In genomic region chr10:81229735-81230437, GRCm38 (mm10) we compare ENCODE assay signal across 8 mouse cellular contexts. TPM values are rescaled to one million over a fixed set of nuclear protein-coding genes. Genes with fewer than 3 reads are reported as not detected.
A peak's percentile ranks its signal among the peaks of the same experiment; 100 is the strongest.
DNase-seq lines count a peak whose midpoint lies in the region; TF ChIP-seq lines count a peak whose summit lies in the region.

No protein-coding gene starts in this region.

- peak overlapping the region; percentile 92 for H3K27ac ChIP-seq in cerebellum, adult 2 months (ENCODE audit: insufficient read depth, low read length)
- H3K27ac ChIP-seq in thymus, adult 2 months (ENCODE audit: control insufficient read depth, insufficient read depth, low read length) = no peak overlapping the region
- no peak overlapping the region for H3K27ac ChIP-seq in limb, embryonic 10.5 days

- no peak for TF ChIP-seq POLR2A in cerebellum, adult 2 months (IDR thresholded peaks at IDR 0.05; ENCODE audit: borderline replicate concordance, insufficient read depth, low read length)
- TF ChIP-seq POLR2A in thymus, adult 2 months (IDR thresholded peaks at IDR 0.05; ENCODE audit: control insufficient read depth, extremely low read depth, insufficient read depth, low read length, poor library complexity) = no peak

- H3K4me1 ChIP-seq in cerebellum, adult 2 months (ENCODE audit: control insufficient read depth, insufficient read depth, low read length) = peaks cover 18% of the 10 kb centered on the region; the same call in 1 of the 2 replicates
- peaks cover 30% of the 10 kb centered on the region for H3K4me1 ChIP-seq in thymus, adult 2 months (replicated peaks; ENCODE audit: control insufficient read depth, insufficient read depth, low read length)
- peaks cover 29% of the 10 kb centered on the region for H3K4me1 ChIP-seq in limb, embryonic 10.5 days

- no peaks in the 10 kb centered on the region for H3K27me3 ChIP-seq in cerebellum, adult 2 months (ENCODE audit: control insufficient read depth, insufficient read depth, low read length)
- H3K27me3 ChIP-seq in thymus, adult 2 months (ENCODE audit: control insufficient read depth, insufficient read depth, low read length) = no peaks in the 10 kb centered on the region
- H3K27me3 ChIP-seq in limb, embryonic 10.5 days (ENCODE audit: low read depth, poor library complexity, severe bottlenecking) = peaks cover 56% of the 10 kb centered on the region

- H3K4me3 ChIP-seq in cerebellum, adult 2 months (replicated peaks; ENCODE audit: insufficient read depth, low read depth, low read length) = peak overlapping the region; percentile 79
- peak overlapping the region; percentile 22 for H3K4me3 ChIP-seq in thymus, adult 2 months (ENCODE audit: control insufficient read depth, insufficient read depth, low read length)
- H3K4me3 ChIP-seq in limb, embryonic 10.5 days = peak overlapping the region; percentile 17

- H3K36me3 ChIP-seq in thymus, adult 2 months (ENCODE audit: control insufficient read depth, insufficient read depth, low read length) = no peaks in the 10 kb centered on the region
- H3K36me3 ChIP-seq in limb, embryonic 10.5 days = no peaks in the 10 kb centered on the region

- DNase-seq in cerebellum, adult 2 months = peak; percentile 53 to 55
- DNase-seq in cerebellum, adult 11 months = no peak
- DNase-seq in thymus, adult 2 months = no peak
- no peak for DNase-seq in thymus, postnatal 10 days (ENCODE audit: low spot score in 2 of 2)
- no peak for DNase-seq in limb, embryonic 10.5 days (ENCODE audit: low spot score)
- peak; percentile 44 for DNase-seq in thymus, postnatal 4 days
- no peak for DNase-seq in natural killer cell, adult 2 months (ENCODE audit: low spot score in 2 of 2)
- no peak for DNase-seq in lung, adult 18-20 months

- no peak for TF ChIP-seq CTCF in cerebellum, adult 2 months (IDR thresholded peaks at IDR 0.05; ENCODE audit: borderline replicate concordance, insufficient read depth, low read depth, low read length)
- TF ChIP-seq CTCF in thymus, adult 2 months (IDR thresholded peaks at IDR 0.05; ENCODE audit: borderline replicate concordance, control insufficient read depth, extremely low read depth, insufficient read depth, low read length, poor library complexity) = no peak

- no peaks in the 10 kb centered on the region for H3K9me3 ChIP-seq in limb, embryonic 10.5 days (replicated peaks)

- 3% methylated on average over 20 of the region's 20 CpGs for WGBS in cerebellum, adult 2 months
- 13% methylated on average over 20 of the region's 20 CpGs for WGBS in thymus, adult 2 months
- WGBS in limb, embryonic 10.5 days = 9% methylated on average over 20 of the region's 20 CpGs

RNA-seq across cellular contexts. Expression of gene Atcay, which starts 0.7 kb away (rescaled TPM):
- 115 and 122 TPM in 2 replicates for polyA plus RNA-seq in cerebellum, adult 2 months (2012; rRNA removed)
- polyA plus RNA-seq in thymus, adult 2 months (2012; rRNA removed) = 2.4 and 2.5 TPM in 2 replicates
- 0.06 TPM in 1 of 2 replicates, not detected in the other for polyA plus RNA-seq in limb, embryonic 10.5 days (2016; fragmentation: Nextera tagmentation; extraction: Ambion mirVana)

RNA-seq across cellular contexts. Expression of gene Zfr2, which starts 3.1 kb away (rescaled TPM):
- 77.6 and 79.6 TPM in 2 replicates for polyA plus RNA-seq in cerebellum, adult 2 months (2012; rRNA removed)
- polyA plus RNA-seq in thymus, adult 2 months (2012; rRNA removed) = 9.1 and 9.6 TPM in 2 replicates
- polyA plus RNA-seq in limb, embryonic 10.5 days (2016; fragmentation: Nextera tagmentation; extraction: Ambion mirVana) = 2.0 and 5.0 TPM in 2 replicates

RNA-seq across cellular contexts. Expression of gene Matk, which starts 22.8 kb away (rescaled TPM):
- polyA plus RNA-seq in cerebellum, adult 2 months (2012; rRNA removed) = 124 and 141 TPM in 2 replicates
- polyA plus RNA-seq in thymus, adult 2 months (2012; rRNA removed) = 19.5 and 21.0 TPM in 2 replicates
- 2.1 and 3.0 TPM in 2 replicates for polyA plus RNA-seq in limb, embryonic 10.5 days (2016; fragmentation: Nextera tagmentation; extraction: Ambion mirVana)

RNA-seq across cellular contexts. Expression of gene Nmrk2, which starts 28.0 kb away (rescaled TPM):
- polyA plus RNA-seq in cerebellum, adult 2 months (2012; rRNA removed) = 0.16 and 0.33 TPM in 2 replicates
- polyA plus RNA-seq in thymus, adult 2 months (2012; rRNA removed) = 0.12 TPM in 1 of 2 replicates, not detected in the other
- not detected in 2 replicates for polyA plus RNA-seq in limb, embryonic 10.5 days (2016; fragmentation: Nextera tagmentation; extraction: Ambion mirVana)

RNA-seq across cellular contexts. Expression of gene Mrpl54, which starts 36.8 kb away (rescaled TPM):
- polyA plus RNA-seq in cerebellum, adult 2 months (2012; rRNA removed) = 81.4 and 84.9 TPM in 2 replicates
- 102 and 118 TPM in 2 replicates for polyA plus RNA-seq in thymus, adult 2 months (2012; rRNA removed)
- 234 and 258 TPM in 2 replicates for polyA plus RNA-seq in limb, embryonic 10.5 days (2016; fragmentation: Nextera tagmentation; extraction: Ambion mirVana)

Comparison
In these comparisons a context has a peak if more than half of its experiments do, and no peak if none do; other contexts are left out.
1. DNase-seq: peak in cerebellum, adult 2 months (2 of 2) and thymus, postnatal 4 days (single experiment); none in cerebellum, adult 11 months (single experiment), thymus, adult 2 months (single experiment), thymus, postnatal 10 days (0 of 2), limb, embryonic 10.5 days (single experiment), natural killer cell, adult 2 months (0 of 2) and lung, adult 18-20 months (0 of 2).
2. H3K4me3 ChIP-seq: peak in every context shown above with its lines; median percentile 79 in cerebellum, adult 2 months; 22 in thymus, adult 2 months; 17 in limb, embryonic 10.5 days.
3. RNA of gene Atcay, which starts 0.7 kb away (polyA plus RNA-seq): 115 to 122 TPM in cerebellum, adult 2 months; 2.4 to 2.5 TPM in thymus, adult 2 months and 0.06 TPM in limb, embryonic 10.5 days; every median in the first group is over 10 times any median in the second.